Mouse (Mus musculus) central nervous system, embryonic 11.5 days (tissue): ENCODE measurements around the gene Glmp. TPM values are rescaled to one million over a fixed set of nuclear protein-coding genes. Genes with fewer than 3 reads are reported as not detected.

ENCODE experiments used
- polyA plus RNA-seq: library from polyadenylated mRNA; depleted of rRNA; stranded (reverse); fragments of >200 nt; gene quantifications from 2 replicates; pipeline ENCODE4 v1.2.3, GENCODE M21; 2012; rRNA removed

Glmp gene
- polyA plus RNA-seq, result 55.2 and 76.1 TPM in 2 replicates

GRCm38 (mm10) chr3:88324951-88325405, at the start of gene Glmp:
Glmp (plus strand) TSS chr3:88325023.

GRCm38 (mm10) chr3:88287110-88287509, 37.7 kb upstream of the Glmp start, which contains the start of gene Gm38392:
Gm38392 (minus strand) TSS chr3:88287210.

GRCm38 (mm10) chr3:88296561-88297318, 28.1 kb upstream of the Glmp start, which contains the start of the genes Tsacc and Cct3:
Tsacc (minus strand) TSS chr3:88296999.
Cct3 (plus strand) TSS chr3:88297116.

GRCm38 (mm10) chr3:88336058-88337013, 11.5 kb downstream of the Glmp start, which contains the start of the genes Tmem79 and Smg5:
Tmem79 (minus strand) TSS chr3:88336148.
Smg5 (plus strand) TSS chr3:88336260.

GRCm38 (mm10) chr3:88364337-88364736, 39.5 kb downstream of the Glmp start, which contains the start of gene Paqr6:
Paqr6 (plus strand) TSS chr3:88364584.

GRCm38 (mm10) chr3:88372643-88373042, 47.8 kb downstream of the Glmp start, which contains the start of gene Bglap3:
Bglap3 (minus strand) TSS chr3:88372743.

GRCm38 (mm10) chr3:88378599-88378998, 53.8 kb downstream of the Glmp start, which contains the start of gene Bglap2:
Bglap2 (minus strand) TSS chr3:88378699.

Other genes with a start within 250 kb of the Glmp start
- not detected in 2 replicates for gene Ttc24, start 246.7 kb upstream of the Glmp start, polyA plus RNA-seq
- 23.1 and 28.6 TPM in 2 replicates for gene Iqgap3, start 243.1 kb upstream of the Glmp start, polyA plus RNA-seq
- gene Mef2d, start 182.7 kb upstream of the Glmp start, polyA plus RNA-seq, result 22.3 and 32.4 TPM in 2 replicates
- gene Rhbg, start 70.3 kb upstream of the Glmp start, polyA plus RNA-seq, result 0.49 and 0.53 TPM in 2 replicates
- gene Gm38392, start 37.8 kb upstream of the Glmp start, polyA plus RNA-seq, result 0.15 and 0.20 TPM in 2 replicates
- 3.8 and 6.7 TPM in 2 replicates for gene Tsacc, start 28.0 kb upstream of the Glmp start, polyA plus RNA-seq
- gene Cct3, start 27.9 kb upstream of the Glmp start, polyA plus RNA-seq, result 479 and 533 TPM in 2 replicates
- 2.0 TPM in 2 replicates for gene Tmem79, start 11.1 kb downstream of the Glmp start, polyA plus RNA-seq
- gene Smg5, start 11.2 kb downstream of the Glmp start, polyA plus RNA-seq, result 111 and 112 TPM in 2 replicates
- gene Paqr6, start 39.6 kb downstream of the Glmp start, polyA plus RNA-seq, result 1.4 and 1.9 TPM in 2 replicates
- gene Bglap3, start 47.7 kb downstream of the Glmp start, polyA plus RNA-seq, result 0.06 and 0.25 TPM in 2 replicates
- not detected in 2 replicates for gene Bglap2, start 53.7 kb downstream of the Glmp start, polyA plus RNA-seq
- 0.20 and 1.0 TPM in 2 replicates for gene Bglap, start 59.4 kb downstream of the Glmp start, polyA plus RNA-seq
- gene Pmf1, start 85.3 kb downstream of the Glmp start, polyA plus RNA-seq, result 105 and 106 TPM in 2 replicates
- gene Slc25a44, start 100.1 kb downstream of the Glmp start, polyA plus RNA-seq, result 16.7 and 19.8 TPM in 2 replicates
- 10.6 and 14.6 TPM in 2 replicates for gene Sema4a, start 136.2 kb downstream of the Glmp start, polyA plus RNA-seq
- 22.5 and 24.7 TPM in 2 replicates for gene Lmna, start 184.9 kb downstream of the Glmp start, polyA plus RNA-seq
- 70.1 and 73.6 TPM in 2 replicates for gene Mex3a, start 207.4 kb downstream of the Glmp start, polyA plus RNA-seq
- 1.7 and 2.1 TPM in 2 replicates for gene Rab25, start 223.3 kb downstream of the Glmp start, polyA plus RNA-seq
- 95.0 and 115 TPM in 2 replicates for gene Lamtor2, start 228.1 kb downstream of the Glmp start, polyA plus RNA-seq
- 88.6 and 105 TPM in 2 replicates for gene Ubqln4, start 228.7 kb downstream of the Glmp start, polyA plus RNA-seq